Comparison of ENCODE assay signal across 18 mouse cellular contexts in genomic region chr11:90667325-90667724, GRCm38 (mm10). TPM values are rescaled to one million over a fixed set of nuclear protein-coding genes. Genes with fewer than 3 reads are reported as not detected.
DNase-seq lines count a peak whose midpoint lies in the region; ATAC-seq and TF ChIP-seq lines count a peak whose summit lies in the region.
"Had no signal": no experiment of that assay in that cellular context is flagged by ENCODE, and none has a peak within 500 bp of the region (broad histone marks: within the 10 kb centered on the region; RNA-seq: fewer than 3 reads in every experiment).

No protein-coding gene starts in this region.

- H3K79me2 ChIP-seq in liver, adult 2 months (ENCODE audit: control insufficient read depth, insufficient read depth, low read length), result peaks cover 7% of the 10 kb centered on the region; the same call in 1 of the 2 replicates

- no peak for TF ChIP-seq CTCF in liver, adult 2 months (IDR thresholded peaks at IDR 0.05; ENCODE audit: low read depth, low read length)
- TF ChIP-seq CTCF in liver, embryonic 14.5 days (IDR thresholded peaks at IDR 0.05; ENCODE audit: low read depth), result no peak
- TF ChIP-seq CTCF in stomach, postnatal 0 days (IDR thresholded peaks at IDR 0.05; ENCODE audit: low read depth), result no peak

- intact Hi-C loops in heart, postnatal 14 days (cut with DNase I), result no loop called here

- 27% methylated on average over 6 of the region's 6 CpGs for WGBS in liver, adult 2 months
- WGBS in liver, embryonic 14.5 days (ENCODE audit: insufficient replicate concordance), result 82% methylated on average over 6 of the region's 6 CpGs
- 73% methylated on average over 6 of the region's 6 CpGs for WGBS in stomach, postnatal 0 days

- H3K27me3 ChIP-seq in liver, adult 2 months (ENCODE audit: control insufficient read depth, insufficient read depth, low read length), result no peaks in the 10 kb centered on the region
- H3K27me3 ChIP-seq in liver, embryonic 14.5 days (ENCODE audit: control insufficient read depth, insufficient read depth, low read length), result no peaks in the 10 kb centered on the region
- no peaks in the 10 kb centered on the region for H3K27me3 ChIP-seq in stomach, postnatal 0 days (ENCODE audit: control insufficient read depth, insufficient read depth, low read length)
- H3K27me3 ChIP-seq: embryonic facial prominence, embryonic 12.5 days; forebrain, embryonic 15.5 days had no signal

- H3K9ac ChIP-seq in liver, adult 2 months (ENCODE audit: low read depth, low read length), result no peak overlapping the region
- no peak overlapping the region for H3K9ac ChIP-seq in liver, embryonic 14.5 days (replicated peaks)
- no peak overlapping the region for H3K9ac ChIP-seq in stomach, postnatal 0 days (ENCODE audit: low read length)
- H3K9ac ChIP-seq: embryonic facial prominence, embryonic 12.5 days; forebrain, embryonic 15.5 days had no signal

- H3K4me1 ChIP-seq in liver, adult 2 months (ENCODE audit: control insufficient read depth, insufficient read depth, low read length), result peaks cover 14% of the 10 kb centered on the region
- H3K4me1 ChIP-seq in liver, embryonic 14.5 days (replicated peaks; ENCODE audit: control insufficient read depth in 2 of 2, insufficient read depth in 2 of 2, low read length in 1 of 2), result peaks cover 50 to 52% of the 10 kb centered on the region in 2 experiments
- H3K4me1 ChIP-seq in stomach, postnatal 0 days (replicated peaks; ENCODE audit: control insufficient read depth, insufficient read depth), result peaks cover 11% of the 10 kb centered on the region; the same call in 1 of the 2 replicates

- no peaks in the 10 kb centered on the region for H3K9me3 ChIP-seq in liver, embryonic 14.5 days (ENCODE audit: control insufficient read depth, low read length)
- no peaks in the 10 kb centered on the region for H3K9me3 ChIP-seq in stomach, postnatal 0 days (ENCODE audit: control insufficient read depth, low read length)
- H3K9me3 ChIP-seq: embryonic facial prominence, embryonic 12.5 days; forebrain, embryonic 15.5 days; heart, embryonic 10.5 days had no signal

- DNase-seq in lung, adult 18-20 months, result peak; percentile 38 to 58
- DNase-seq in lung, postnatal 10 days, result no peak
- peak; percentile 99 for DNase-seq in liver, adult 2 months (ENCODE audit: extremely low read depth, low read depth, low spot score)
- no peak for DNase-seq in liver, embryonic 14.5 days (ENCODE audit: low read depth in 3 of 3, low spot score in 3 of 3)
- DNase-seq in stomach, postnatal 0 days (ENCODE audit: low spot score), result peak; percentile 22
- DNase-seq in kidney, postnatal 4 days, result no peak
- no peak for DNase-seq in heart, postnatal 14 days
- DNase-seq: adrenal gland, postnatal 10 days; cerebellum, adult 11 months; cerebellum, adult 8-10 months; cerebellum, postnatal 14 days; embryo, embryonic 11 days; gastrocnemius, postnatal 36 days; heart, adult 11 months; heart, postnatal 10 days had no signal

- no peak overlapping the region for H3K27ac ChIP-seq in liver, adult 2 months (replicated peaks; ENCODE audit: insufficient read depth, low read depth, low read length)
- H3K27ac ChIP-seq in liver, embryonic 14.5 days, result peak overlapping the region; percentile 10; the same call in 1 of the 2 replicates
- H3K27ac ChIP-seq in stomach, postnatal 0 days (replicated peaks), result no peak overlapping the region
- H3K27ac ChIP-seq: embryonic facial prominence, embryonic 12.5 days; forebrain, embryonic 15.5 days had no signal

- peaks cover 11% of the 10 kb centered on the region for H3K36me3 ChIP-seq in liver, adult 2 months (ENCODE audit: control insufficient read depth, insufficient read depth, low read length)
- H3K36me3 ChIP-seq in liver, embryonic 14.5 days (replicated peaks; ENCODE audit: control insufficient read depth, insufficient read depth, low read depth), result peaks cover 34% of the 10 kb centered on the region
- H3K36me3 ChIP-seq in stomach, postnatal 0 days (ENCODE audit: control insufficient read depth, insufficient read depth, low read length), result no peaks in the 10 kb centered on the region
- H3K36me3 ChIP-seq: embryonic facial prominence, embryonic 12.5 days; forebrain, embryonic 15.5 days had no signal

- H3K4me2 ChIP-seq in liver, embryonic 14.5 days (ENCODE audit: low read depth), result peak overlapping the region; percentile 8
- H3K4me2 ChIP-seq in stomach, postnatal 0 days (replicated peaks; ENCODE audit: low read depth), result no peak overlapping the region
- H3K4me2 ChIP-seq: embryonic facial prominence, embryonic 12.5 days; forebrain, embryonic 15.5 days had no signal

- TF ChIP-seq EP300 in liver, embryonic 14.5 days (IDR thresholded peaks at IDR 0.05; ENCODE audit: low read depth), result no peak
- no peak for TF ChIP-seq EP300 in stomach, postnatal 0 days (optimal IDR thresholded peaks at IDR 0.05)

- TF ChIP-seq POLR2A in liver, adult 2 months (IDR thresholded peaks at IDR 0.05; ENCODE audit: extremely low read depth, insufficient read depth, low read length), result no peak

- H3K4me3 ChIP-seq in liver, adult 2 months (ENCODE audit: insufficient read depth, low read depth, low read length), result no peak overlapping the region
- no peak overlapping the region for H3K4me3 ChIP-seq in liver, embryonic 14.5 days (ENCODE audit: insufficient read depth in 1 of 2, low read depth in 2 of 2, low read length in 2 of 2)
- no peak overlapping the region for H3K4me3 ChIP-seq in stomach, postnatal 0 days (ENCODE audit: low read depth, low read length)
- H3K4me3 ChIP-seq: embryonic facial prominence, embryonic 12.5 days; forebrain, embryonic 15.5 days; heart, embryonic 10.5 days had no signal

- no peak for ATAC-seq in liver, embryonic 14.5 days (ENCODE audit: insufficient read depth)
- no peak for ATAC-seq in stomach, postnatal 0 days (ENCODE audit: low FRiP score, low TSS enrichment)
- ATAC-seq: forebrain, embryonic 15.5 days had no signal

RNA-seq across cellular contexts. Expression of gene Tom1l1, which starts 20.8 kb away (rescaled TPM):
- total RNA-seq in liver, adult 2 months (2014; rRNA removed), result 14.3 and 20.9 TPM in 2 replicates
- 4.7 and 4.8 TPM in 2 replicates for polyA plus RNA-seq in liver, adult 2 months (2012; rRNA removed)
- polyA plus RNA-seq in liver, embryonic 14.5 days (2012; rRNA removed), result 13.6 and 26.6 TPM in 2 replicates
- polyA plus RNA-seq in liver, embryonic 14.5 days (2014; fragmentation: Nextera tagmentation; extraction: Ambion mirVana), result 58.9 and 60.6 TPM in 2 replicates
- polyA plus RNA-seq in stomach, postnatal 0 days (2015; fragmentation: Nextera tagmentation; extraction: Ambion mirVana), result 36.5 and 37.1 TPM in 2 replicates
- 10 to 100 TPM; 15.0 to 18.2 TPM for total RNA-seq in heart, postnatal 14 days (2021)

RNA-seq across cellular contexts. Expression of gene Cox11, which starts 29.4 kb away (rescaled TPM):
- 10.6 and 11.5 TPM in 2 replicates for total RNA-seq in liver, adult 2 months (2014; rRNA removed)
- polyA plus RNA-seq in liver, adult 2 months (2012; rRNA removed), result 15.7 and 16.6 TPM in 2 replicates
- 16.3 and 17.4 TPM in 2 replicates for polyA plus RNA-seq in liver, embryonic 14.5 days (2012; rRNA removed)
- 16.0 and 17.3 TPM in 2 replicates for polyA plus RNA-seq in liver, embryonic 14.5 days (2014; fragmentation: Nextera tagmentation; extraction: Ambion mirVana)
- 23.6 and 28.4 TPM in 2 replicates for polyA plus RNA-seq in stomach, postnatal 0 days (2015; fragmentation: Nextera tagmentation; extraction: Ambion mirVana)
- total RNA-seq in heart, postnatal 14 days (2021), result 10 to 100 TPM; 23.1 to 25.0 TPM

RNA-seq across cellular contexts. Expression of gene Stxbp4, which starts 29.4 kb away (rescaled TPM):
- total RNA-seq in liver, adult 2 months (2014; rRNA removed), result 1.6 and 1.8 TPM in 2 replicates
- polyA plus RNA-seq in liver, adult 2 months (2012; rRNA removed), result 0.61 and 0.62 TPM in 2 replicates
- 2.1 and 2.6 TPM in 2 replicates for polyA plus RNA-seq in liver, embryonic 14.5 days (2012; rRNA removed)
- polyA plus RNA-seq in liver, embryonic 14.5 days (2014; fragmentation: Nextera tagmentation; extraction: Ambion mirVana), result 4.8 and 6.2 TPM in 2 replicates
- polyA plus RNA-seq in stomach, postnatal 0 days (2015; fragmentation: Nextera tagmentation; extraction: Ambion mirVana), result 2.7 and 3.4 TPM in 2 replicates
- 1 to 10 TPM; 5.6 to 6.3 TPM for total RNA-seq in heart, postnatal 14 days (2021)

Comparison
In these comparisons a context has a peak if more than half of its experiments do, and no peak if none do; other contexts are left out.
1. DNase-seq: peak in lung, adult 18-20 months (2 of 2), liver, adult 2 months (single experiment) and stomach, postnatal 0 days (single experiment); none in lung, postnatal 10 days (single experiment), liver, embryonic 14.5 days (0 of 3), kidney, postnatal 4 days (0 of 2) and heart, postnatal 14 days (0 of 2).